Mouse (Mus musculus) left cerebral cortex, adult 8-10 months (tissue): ENCODE results near the gene Plcl1. TPM values are rescaled to one million over a fixed set of nuclear protein-coding genes. Genes with fewer than 3 reads are reported as not detected.

Experiments used
- DNase-seq, 2 experiments: peaks; one replicate each; pipeline ENCODE4 v3.0.0; 2022; ENCODE audit warnings: low spot score in 2 of 2
- total RNA-seq, 4 experiments: library from RNA; stranded (reverse); gene quantifications; 2 replicates each; pipeline ENCODE4 v1.2.4; 2022

Plcl1 gene
- total RNA-seq, 4 experiments from 2014 or later, result 24.3 to 28.5 (median 27.0) TPM

GRCm38 (mm10) chr1:55605956-55606355 lies 200.2 kb downstream of the Plcl1 start:
- no peak for DNase-seq

- no peak for DNase-seq
Observed at GRCm38 (mm10) chr1:55606405-55606804, 200.7 kb downstream of the Plcl1 start.

DNA sequence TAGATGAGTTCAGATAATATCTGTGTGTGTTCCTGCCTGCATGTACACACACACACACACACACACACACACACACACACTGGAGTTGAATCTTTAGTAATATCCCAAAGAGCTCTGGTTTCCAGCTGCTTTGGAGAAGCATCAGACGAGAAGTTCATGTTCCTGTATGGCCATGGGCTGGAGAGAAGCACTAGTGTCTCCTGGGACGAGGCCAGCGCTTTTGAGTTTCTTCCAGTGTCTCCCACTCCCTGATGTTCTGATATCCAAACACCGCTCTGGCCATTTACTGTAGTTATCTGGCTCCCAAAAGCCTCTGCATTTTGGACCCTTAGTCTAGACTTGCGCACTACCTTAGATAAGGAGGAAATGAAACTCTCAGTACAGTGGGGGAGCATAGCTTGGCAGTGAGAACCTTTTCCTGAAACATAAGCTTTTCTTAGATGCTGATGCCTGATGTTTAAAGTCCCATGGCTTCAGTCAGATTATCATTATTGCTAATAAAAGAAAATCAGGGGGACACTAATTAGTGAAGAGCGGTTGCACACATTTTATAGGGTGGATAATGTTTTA lies 207.1 kb downstream of the Plcl1 start:
- no peak for DNase-seq

DNA sequence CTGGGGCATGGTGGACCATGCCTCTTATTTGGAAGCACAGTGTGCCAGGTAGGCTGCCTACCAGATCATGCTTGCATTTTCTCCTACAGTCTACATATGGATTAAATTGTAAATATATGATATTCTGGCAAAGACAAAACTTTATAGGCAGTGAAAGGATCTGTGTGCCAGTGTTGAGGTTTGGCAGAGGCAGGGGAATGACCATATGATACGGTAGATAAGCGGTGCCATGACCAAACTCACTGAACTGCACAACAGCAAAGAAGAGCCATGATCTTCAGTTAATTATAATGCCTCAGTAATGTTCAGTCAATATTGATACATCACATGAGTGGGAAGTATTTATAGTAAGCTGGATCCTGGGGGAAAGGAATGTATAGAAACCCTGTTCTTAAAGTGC lies 212.1 kb downstream of the Plcl1 start:
- no peak for DNase-seq

- DNase-seq, result peak in 1 of 2 experiments; percentile 29
Observed at GRCm38 (mm10) chr1:55618617-55619286, 213.0 kb downstream of the Plcl1 start.

DNA sequence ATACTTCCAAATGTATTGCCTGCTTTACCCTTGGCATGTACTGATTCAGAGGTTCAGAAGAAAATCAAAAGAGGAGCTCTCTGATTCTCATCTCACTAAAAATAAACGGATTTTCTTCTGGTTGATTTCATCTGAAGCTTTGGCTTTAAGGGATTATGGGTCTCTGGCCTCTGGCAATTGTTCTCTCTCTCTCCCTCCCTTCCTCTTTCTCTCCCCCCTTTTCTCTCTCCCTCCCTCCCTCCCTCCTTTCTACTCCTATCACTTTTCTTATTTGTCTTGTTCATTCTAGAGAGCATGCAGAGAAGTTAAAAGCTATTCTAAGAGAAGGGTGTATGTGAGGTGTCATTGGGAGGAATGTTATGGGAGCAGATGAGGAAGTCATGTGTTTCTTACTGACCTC lies 225.8 kb downstream of the Plcl1 start:
- no peak for DNase-seq

DNA sequence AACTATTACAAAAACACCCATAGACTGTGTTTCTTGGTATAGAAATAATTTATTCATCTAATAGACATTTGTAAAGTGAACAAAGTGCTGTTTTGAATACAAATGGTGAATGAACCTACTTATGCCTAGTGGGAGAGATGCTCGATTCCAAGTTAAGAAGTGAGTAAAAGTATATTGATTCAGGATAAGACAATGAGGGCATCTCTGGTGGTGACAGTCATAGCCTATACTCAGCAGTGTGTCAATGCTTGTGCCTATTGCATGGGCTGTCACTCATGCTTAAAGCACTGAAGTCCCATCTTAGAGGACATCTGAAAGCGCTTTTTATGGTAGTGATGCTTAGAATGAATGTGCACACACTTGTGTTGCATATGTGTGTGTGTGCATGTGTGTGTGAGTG lies 226.3 kb downstream of the Plcl1 start:
- DNase-seq, result no peak

DNA sequence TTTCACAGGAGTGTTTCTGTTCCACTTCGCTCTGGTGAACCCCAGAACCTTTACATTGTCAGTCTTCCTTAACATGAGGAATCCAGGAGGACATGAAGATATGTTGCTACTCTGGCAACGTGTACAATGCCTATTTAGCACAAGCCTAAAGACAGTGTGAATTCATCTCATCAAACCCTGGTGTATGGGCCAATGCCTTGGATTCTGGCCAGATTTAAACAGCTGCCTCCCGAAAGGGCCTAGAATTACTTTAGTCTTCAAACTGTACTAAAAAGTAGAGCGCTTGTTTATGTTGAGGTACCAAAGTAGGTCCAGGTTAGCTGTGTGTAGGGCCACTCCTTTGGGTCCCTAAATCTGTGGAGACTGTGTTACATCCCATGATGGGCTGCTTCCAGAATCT lies 227.6 kb downstream of the Plcl1 start:
- no peak for DNase-seq

GRCm38 (mm10) chr1:55659518-55660210 lies 253.9 kb downstream of the Plcl1 start:
- no peak for DNase-seq

DNA sequence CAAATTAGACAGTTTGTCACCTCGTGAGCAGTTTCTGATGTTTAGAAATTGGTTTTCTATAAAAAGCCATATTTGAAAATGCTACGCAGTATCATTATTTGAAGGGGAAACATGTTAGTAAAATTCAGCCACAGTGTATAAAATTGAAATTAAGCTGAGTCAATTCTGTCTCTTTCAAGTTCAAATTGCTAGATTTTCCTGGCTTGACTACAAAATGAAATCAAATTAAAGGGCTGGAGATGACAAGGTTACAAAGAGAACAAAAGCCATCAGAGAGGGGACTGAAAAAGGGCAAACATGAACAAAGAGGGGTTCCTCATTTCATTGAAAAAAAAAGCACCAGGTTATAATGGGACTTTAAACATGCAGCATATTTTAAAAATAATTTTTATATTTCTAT lies 255.7 kb downstream of the Plcl1 start:
- no peak for DNase-seq

- DNase-seq, result no peak
Observed at GRCm38 (mm10) chr1:55665137-55665827, 259.6 kb downstream of the Plcl1 start.

DNA sequence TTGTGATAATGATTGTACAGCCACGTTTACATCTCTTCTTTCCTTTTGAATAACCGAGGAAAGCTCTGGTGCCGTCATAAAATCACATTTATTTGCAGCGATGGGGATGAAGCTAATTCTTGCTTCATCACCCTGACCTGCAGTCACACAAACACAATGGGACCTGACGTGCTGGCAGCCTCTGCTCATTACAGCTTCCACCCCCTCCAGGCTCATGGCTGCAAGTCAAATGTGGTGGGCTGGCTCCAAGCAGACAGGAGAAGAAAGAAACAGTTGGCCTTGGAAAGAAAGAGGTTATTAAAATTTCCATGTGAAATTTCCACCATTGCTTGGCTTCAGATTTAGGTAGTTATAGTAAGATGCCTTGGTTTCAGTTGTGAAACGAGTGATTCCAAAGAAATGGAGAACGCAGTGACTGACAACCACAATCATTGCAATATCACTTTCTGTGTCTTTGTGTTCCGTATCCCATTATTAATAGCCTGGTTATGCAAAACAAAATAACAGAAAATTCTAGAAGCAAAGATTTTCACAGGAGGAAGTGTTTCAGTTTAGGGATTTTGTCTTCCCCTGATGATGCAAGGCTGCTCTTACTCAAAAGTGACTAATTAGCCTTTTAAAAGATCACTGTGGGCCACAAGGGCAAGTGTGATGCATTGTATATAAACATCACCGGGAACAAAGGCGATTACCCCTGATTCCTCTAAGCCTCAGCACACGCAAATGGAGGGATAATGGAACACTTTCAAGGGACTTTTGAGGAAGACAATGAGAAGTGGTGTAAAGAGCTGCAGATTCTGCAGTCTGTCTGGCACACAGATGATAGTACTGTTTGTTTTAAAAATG lies 260.3 kb downstream of the Plcl1 start:
- DNase-seq, result peak in 1 of 2 experiments; percentile 40

GRCm38 (mm10) chr1:55666798-55667197 lies 261.1 kb downstream of the Plcl1 start:
- peak in 1 of 2 experiments; percentile 24 for DNase-seq

DNA sequence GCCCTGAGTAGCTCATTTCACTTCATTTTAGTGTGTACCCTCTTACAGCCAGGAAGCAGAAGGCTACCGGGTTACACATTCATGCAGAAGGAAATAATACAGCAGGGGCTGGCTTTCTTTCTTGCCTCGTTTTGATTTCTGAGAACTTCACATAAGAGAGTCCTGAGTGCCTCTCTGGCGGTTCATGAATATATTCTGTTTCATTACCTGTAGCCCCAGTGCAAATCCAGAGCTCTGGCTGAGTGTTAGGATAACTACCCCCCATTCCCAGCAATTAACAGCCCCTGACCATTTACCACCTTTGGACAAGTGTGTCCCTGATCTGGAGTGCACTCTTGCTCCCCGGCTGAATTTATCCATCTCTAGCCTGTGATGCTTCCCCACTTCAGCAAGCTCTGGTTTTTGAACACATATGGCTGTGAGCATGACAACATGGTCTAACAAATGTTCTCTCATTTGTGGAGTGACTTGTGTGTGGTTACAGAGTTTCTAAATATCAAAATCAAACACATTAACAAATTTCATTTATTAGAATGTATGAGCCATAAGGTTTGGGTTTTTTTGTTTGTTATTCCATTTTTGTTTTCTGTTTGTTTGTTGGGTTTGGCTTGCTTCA lies 263.0 kb downstream of the Plcl1 start:
- no peak for DNase-seq

DNA sequence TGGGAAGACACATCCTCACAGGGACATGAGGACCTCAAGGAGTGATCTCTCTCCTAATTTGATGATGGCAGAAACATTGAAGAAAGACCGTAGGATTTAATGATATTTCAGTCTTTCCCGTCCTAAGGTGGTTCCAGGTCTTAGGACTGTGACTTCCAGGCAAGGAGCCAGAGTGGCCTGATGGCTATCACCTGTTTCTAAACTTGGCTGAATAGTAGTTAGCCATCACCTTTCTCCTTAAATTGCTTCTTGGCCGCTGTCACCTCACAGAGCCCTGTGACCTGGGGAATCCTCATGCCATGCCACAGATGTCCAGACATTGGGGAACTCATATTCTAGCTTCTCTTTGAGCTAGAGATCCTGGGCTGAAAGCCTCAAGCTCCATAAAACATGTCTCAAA lies 277.0 kb downstream of the Plcl1 start:
- no peak for DNase-seq

- DNase-seq, result no peak
Observed at GRCm38 (mm10) chr1:55686261-55686660, 280.5 kb downstream of the Plcl1 start.

DNA sequence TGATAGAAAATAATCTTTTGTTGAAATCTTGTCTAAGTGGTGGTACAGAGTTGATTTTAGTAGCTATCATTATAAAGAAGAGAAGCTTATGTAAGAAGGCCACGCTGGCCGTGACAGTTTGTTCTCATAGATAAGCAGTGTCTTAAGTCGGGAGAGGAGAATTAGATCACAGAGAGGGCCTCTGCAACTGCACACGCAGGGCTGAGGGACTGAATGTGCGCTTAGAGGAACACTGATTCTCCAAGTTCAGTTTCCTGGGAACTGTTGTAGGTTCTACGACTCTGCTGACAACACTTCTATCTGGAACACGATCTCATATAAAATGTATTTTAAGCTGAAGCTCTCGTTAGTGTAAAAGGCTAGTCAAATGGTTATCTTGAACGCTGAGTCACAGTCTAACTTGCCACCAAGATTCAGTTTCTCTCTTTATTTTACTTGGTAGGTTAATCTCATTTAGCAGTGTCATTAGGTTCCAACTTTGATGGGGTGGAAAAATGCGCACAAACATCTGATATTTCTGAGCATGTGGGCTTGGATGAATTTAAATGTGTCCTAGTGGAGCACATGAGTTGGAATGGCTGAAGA lies 288.0 kb downstream of the Plcl1 start:
- no peak for DNase-seq

GRCm38 (mm10) chr1:55696206-55696605 lies 290.5 kb downstream of the Plcl1 start:
- DNase-seq, result no peak

- no peak for DNase-seq
Observed at GRCm38 (mm10) chr1:55699393-55699970, 293.8 kb downstream of the Plcl1 start.

DNA sequence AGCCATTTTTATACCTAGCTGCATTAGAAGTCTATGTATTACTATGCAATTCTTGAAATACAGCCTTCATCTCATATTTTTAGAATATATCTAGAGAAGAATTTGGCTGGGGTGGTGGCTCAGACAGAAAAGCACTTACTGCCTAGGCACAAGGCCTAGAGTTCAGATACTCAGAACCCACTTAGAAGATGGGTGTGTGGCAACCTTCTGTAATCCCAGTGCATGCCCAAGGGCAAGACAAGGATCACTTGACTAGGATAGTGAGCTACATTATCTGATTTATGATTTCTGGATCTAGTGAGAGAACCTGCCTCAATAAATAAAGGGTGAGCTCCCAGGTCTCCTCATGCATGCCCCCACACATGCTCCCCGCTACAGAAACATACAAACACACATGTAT lies 294.3 kb downstream of the Plcl1 start:
- DNase-seq, result no peak
